Comparison of ENCODE assay signal across 26 mouse cellular contexts in the genomic region with DNA sequence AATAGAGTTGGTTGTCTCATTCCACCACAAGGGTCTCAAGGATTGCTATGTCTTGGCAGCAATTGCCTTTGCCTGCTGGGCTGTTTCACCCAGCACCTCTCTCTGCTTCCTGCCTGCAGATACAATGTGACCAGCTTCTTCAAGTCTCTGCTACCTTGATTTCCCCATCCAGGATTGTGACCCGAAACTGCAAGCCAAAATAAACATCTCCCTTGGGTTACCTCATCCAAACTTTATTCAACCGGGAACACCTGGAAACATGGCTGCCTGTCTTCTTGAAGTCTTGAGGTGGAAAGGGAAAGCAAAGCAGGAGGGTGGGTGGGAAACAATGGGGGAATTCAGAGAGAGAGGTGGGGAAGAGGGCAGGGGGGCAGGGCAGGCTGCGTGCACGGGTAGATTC. TPM values are rescaled to one million over a fixed set of nuclear protein-coding genes. Genes with fewer than 3 reads are reported as not detected.
DNase-seq lines count a peak whose midpoint lies in the region; ATAC-seq and TF ChIP-seq lines count a peak whose summit lies in the region.
"Had no signal": no experiment of that assay in that cellular context is flagged by ENCODE, and none has a peak within 500 bp of the region (broad histone marks: within the 10 kb centered on the region; RNA-seq: fewer than 3 reads in every experiment).

No protein-coding gene starts in this region.

- no peak overlapping the region for H3K27ac ChIP-seq in liver, adult 2 months (replicated peaks; ENCODE audit: insufficient read depth, low read depth, low read length)
- H3K27ac ChIP-seq in liver, embryonic 11.5 days (ENCODE audit: low read depth, low read length), result no peak overlapping the region
- no peak overlapping the region for H3K27ac ChIP-seq in midbrain, embryonic 11.5 days (ENCODE audit: low read depth, low read length)
- H3K27ac ChIP-seq in midbrain, embryonic 15.5 days, result no peak overlapping the region

- no peak for TF ChIP-seq CTCF in liver, adult 2 months (IDR thresholded peaks at IDR 0.05; ENCODE audit: low read depth, low read length)

- ATAC-seq in liver, embryonic 11.5 days (replicated peaks; ENCODE audit: low FRiP score), result no peak
- no peak for ATAC-seq in midbrain, embryonic 11.5 days (ENCODE audit: low FRiP score)
- ATAC-seq in midbrain, embryonic 15.5 days (replicated peaks), result no peak
- ATAC-seq: activated CD4-positive, CD25-positive, alpha-beta regulatory T cell, adult 4 months; CD4-positive, CD25-positive, alpha-beta regulatory T cell, adult 4 months; Patski had no signal

- H3K4me3 ChIP-seq in liver, adult 2 months (ENCODE audit: insufficient read depth, low read depth, low read length), result no peak overlapping the region
- H3K4me3 ChIP-seq in liver, embryonic 11.5 days (ENCODE audit: low read depth, low read length), result no peak overlapping the region
- H3K4me3 ChIP-seq in midbrain, embryonic 11.5 days (ENCODE audit: low read depth, low read length), result no peak overlapping the region
- H3K4me3 ChIP-seq in midbrain, embryonic 15.5 days, result no peak overlapping the region

- H3K36me3 ChIP-seq in liver, adult 2 months (ENCODE audit: control insufficient read depth, insufficient read depth, low read length), result no peaks in the 10 kb centered on the region
- H3K36me3 ChIP-seq in liver, embryonic 11.5 days (ENCODE audit: control insufficient read depth, insufficient read depth, low read length), result peaks cover 20% of the 10 kb centered on the region; the same call in 1 of the 2 replicates
- peaks cover 16% of the 10 kb centered on the region for H3K36me3 ChIP-seq in midbrain, embryonic 11.5 days (ENCODE audit: control insufficient read depth, insufficient read depth, low read length)
- H3K36me3 ChIP-seq in midbrain, embryonic 15.5 days (replicated peaks), result peaks cover 22% of the 10 kb centered on the region; the same call in 1 of the 2 replicates

- H3K4me2 ChIP-seq in liver, embryonic 11.5 days, result no peak overlapping the region
- H3K4me2 ChIP-seq in midbrain, embryonic 11.5 days, result no peak overlapping the region
- no peak overlapping the region for H3K4me2 ChIP-seq in midbrain, embryonic 15.5 days

- WGBS in liver, adult 2 months, result 54% methylated on average over 4 of the region's 4 CpGs
- 90% methylated on average over 4 of the region's 4 CpGs for WGBS in liver, embryonic 11.5 days
- 92% methylated on average over 4 of the region's 4 CpGs for whole genome bisulfite sequencing in midbrain, embryonic 11.5 days
- 83% methylated on average over 4 of the region's 4 CpGs for WGBS in midbrain, embryonic 15.5 days

- DNase-seq in heart, adult 11 months, result peak; percentile 66
- no peak for DNase-seq in heart, adult 18-20 months
- peak; percentile 59 for DNase-seq in liver, adult 2 months (ENCODE audit: extremely low read depth, low read depth, low spot score)
- no peak for DNase-seq in liver, embryonic 11.5 days (ENCODE audit: low spot score)
- peak; percentile 76 for DNase-seq in midbrain, embryonic 11.5 days (ENCODE audit: low spot score, missing footprints)
- DNase-seq: adrenal gland, adult 2 months; adrenal gland, adult 8-10 months; adrenal gland, postnatal 10 days; adrenal gland, postnatal 14 days; adrenal gland, postnatal 25 days; adrenal gland, postnatal 36 days; B cell, adult 2 months; cerebellum, adult 11 months; cerebellum, adult 11-12 months; cerebellum, adult 18-20 months had no signal

- peaks cover 7% of the 10 kb centered on the region for H3K4me1 ChIP-seq in liver, adult 2 months (ENCODE audit: control insufficient read depth, insufficient read depth, low read length)
- peaks cover 22% of the 10 kb centered on the region for H3K4me1 ChIP-seq in liver, embryonic 11.5 days (replicated peaks; ENCODE audit: control insufficient read depth, insufficient read depth, low read length)
- H3K4me1 ChIP-seq in midbrain, embryonic 11.5 days (ENCODE audit: control insufficient read depth, insufficient read depth, low read length), result peaks cover 12% of the 10 kb centered on the region
- H3K4me1 ChIP-seq in midbrain, embryonic 15.5 days, result peaks cover 19% of the 10 kb centered on the region

- TF ChIP-seq POLR2A in liver, adult 2 months (IDR thresholded peaks at IDR 0.05; ENCODE audit: extremely low read depth, insufficient read depth, low read length), result no peak

- no peak overlapping the region for H3K9ac ChIP-seq in liver, adult 2 months (ENCODE audit: low read depth, low read length)
- no peak overlapping the region for H3K9ac ChIP-seq in liver, embryonic 11.5 days (ENCODE audit: low read depth, low read length)
- no peak overlapping the region for H3K9ac ChIP-seq in midbrain, embryonic 11.5 days (ENCODE audit: low read length)
- no peak overlapping the region for H3K9ac ChIP-seq in midbrain, embryonic 15.5 days

- H3K27me3 ChIP-seq in liver, adult 2 months (ENCODE audit: control insufficient read depth, insufficient read depth, low read length), result no peaks in the 10 kb centered on the region
- no peaks in the 10 kb centered on the region for H3K27me3 ChIP-seq in liver, embryonic 11.5 days (replicated peaks; ENCODE audit: control insufficient read depth, insufficient read depth, low read length)
- H3K27me3 ChIP-seq in midbrain, embryonic 11.5 days (ENCODE audit: control insufficient read depth, insufficient read depth, low read length), result no peaks in the 10 kb centered on the region
- no peaks in the 10 kb centered on the region for H3K27me3 ChIP-seq in midbrain, embryonic 15.5 days (replicated peaks)
- H3K27me3 ChIP-seq: CH12.LX, Patski had no signal

- peaks cover 5% of the 10 kb centered on the region; the same call in 1 of the 2 replicates for H3K79me2 ChIP-seq in liver, adult 2 months (ENCODE audit: control insufficient read depth, insufficient read depth, low read length)

- H3K9me3 ChIP-seq in liver, embryonic 11.5 days (ENCODE audit: control insufficient read depth, low read length), result no peaks in the 10 kb centered on the region
- H3K9me3 ChIP-seq in midbrain, embryonic 11.5 days (ENCODE audit: control insufficient read depth, low read length), result no peaks in the 10 kb centered on the region
- H3K9me3 ChIP-seq in midbrain, embryonic 15.5 days, result no peaks in the 10 kb centered on the region
- H3K9me3 ChIP-seq: G1E had no signal

RNA-seq across cellular contexts. Expression of gene Selenow, which starts 5.2 kb away (rescaled TPM):
- total RNA-seq in heart, adult 18-20 months (2021), result 100 to 1,000 TPM; 181 to 202 TPM
- 67.9 and 68.1 TPM in 2 replicates for total RNA-seq in liver, adult 2 months (2014; rRNA removed)
- polyA plus RNA-seq in liver, adult 2 months (2012; rRNA removed), result 250 and 292 TPM in 2 replicates
- 557 and 609 TPM in 2 replicates for polyA plus RNA-seq in liver, embryonic 11.5 days (2014; fragmentation: Nextera tagmentation; extraction: Ambion mirVana)
- polyA plus RNA-seq in midbrain, embryonic 11.5 days (2014; fragmentation: Nextera tagmentation; extraction: Ambion mirVana), result 1,003 and 1,028 TPM in 2 replicates
- polyA plus RNA-seq in midbrain, embryonic 15.5 days (2015; fragmentation: Nextera tagmentation; extraction: Ambion mirVana), result 1,365 and 1,414 TPM in 2 replicates

RNA-seq across cellular contexts. Expression of gene Nop53, which starts 28.9 kb away (rescaled TPM):
- 100 to 1,000 TPM; 134 to 143 TPM for total RNA-seq in heart, adult 18-20 months (2021)
- 57.3 and 59.6 TPM in 2 replicates for total RNA-seq in liver, adult 2 months (2014; rRNA removed)
- 65.2 and 69.5 TPM in 2 replicates for polyA plus RNA-seq in liver, adult 2 months (2012; rRNA removed)
- 217 and 219 TPM in 2 replicates for polyA plus RNA-seq in liver, embryonic 11.5 days (2014; fragmentation: Nextera tagmentation; extraction: Ambion mirVana)
- 186 and 187 TPM in 2 replicates for polyA plus RNA-seq in midbrain, embryonic 11.5 days (2014; fragmentation: Nextera tagmentation; extraction: Ambion mirVana)
- polyA plus RNA-seq in midbrain, embryonic 15.5 days (2015; fragmentation: Nextera tagmentation; extraction: Ambion mirVana), result 114 and 126 TPM in 2 replicates

RNA-seq across cellular contexts. Expression of gene Crxos, which starts 34.6 kb away (rescaled TPM):
- total RNA-seq in heart, adult 18-20 months (2021), result not detected
- not detected in 2 replicates for total RNA-seq in liver, adult 2 months (2014; rRNA removed)
- polyA plus RNA-seq in liver, adult 2 months (2012; rRNA removed), result not detected in 2 replicates
- not detected in 2 replicates for polyA plus RNA-seq in liver, embryonic 11.5 days (2014; fragmentation: Nextera tagmentation; extraction: Ambion mirVana)
- 0.08 and 0.36 TPM in 2 replicates for polyA plus RNA-seq in midbrain, embryonic 11.5 days (2014; fragmentation: Nextera tagmentation; extraction: Ambion mirVana)
- 0.27 TPM in 1 of 2 replicates, not detected in the other for polyA plus RNA-seq in midbrain, embryonic 15.5 days (2015; fragmentation: Nextera tagmentation; extraction: Ambion mirVana)
- total RNA-seq: adrenal gland, adult 2 months; adrenal gland, adult 8-10 months; adrenal gland, postnatal 14 days; adrenal gland, postnatal 25 days; adrenal gland, postnatal 36 days; MEL had no signal
- polyA plus RNA-seq: activated CD4-positive, CD25-positive, alpha-beta regulatory T cell, adult 4 months; C2C12; G1E; Patski had no signal

RNA-seq across cellular contexts. Expression of gene Crx, which starts 37.2 kb away (rescaled TPM):
- not detected for total RNA-seq in heart, adult 18-20 months (2021)
- not detected in 2 replicates for total RNA-seq in liver, adult 2 months (2014; rRNA removed)
- polyA plus RNA-seq in liver, adult 2 months (2012; rRNA removed), result not detected in 2 replicates
- polyA plus RNA-seq in liver, embryonic 11.5 days (2014; fragmentation: Nextera tagmentation; extraction: Ambion mirVana), result not detected in 2 replicates
- 0.20 and 0.51 TPM in 2 replicates for polyA plus RNA-seq in midbrain, embryonic 11.5 days (2014; fragmentation: Nextera tagmentation; extraction: Ambion mirVana)
- 0.15 and 0.28 TPM in 2 replicates for polyA plus RNA-seq in midbrain, embryonic 15.5 days (2015; fragmentation: Nextera tagmentation; extraction: Ambion mirVana)
- total RNA-seq: adrenal gland, adult 18-20 months; adrenal gland, adult 2 months; adrenal gland, adult 8-10 months; adrenal gland, postnatal 10 days; adrenal gland, postnatal 14 days; adrenal gland, postnatal 25 days; adrenal gland, postnatal 36 days; adrenal gland, postnatal 4 days; CH12.LX; ES-E14; MEL had no signal
- polyA plus RNA-seq: activated CD4-positive, CD25-positive, alpha-beta regulatory T cell, adult 4 months; adrenal gland, adult 2 months; C2C12; CD4-positive, CD25-positive, alpha-beta regulatory T cell, adult 4 months; G1E; Patski had no signal

RNA-seq across cellular contexts. Expression of gene Ehd2, which starts 50.4 kb away (rescaled TPM):
- total RNA-seq in heart, adult 18-20 months (2021), result 10 to 100 TPM; 65.8 to 77.3 TPM
- 1.0 and 1.4 TPM in 2 replicates for total RNA-seq in liver, adult 2 months (2014; rRNA removed)
- polyA plus RNA-seq in liver, adult 2 months (2012; rRNA removed), result 1.6 and 1.7 TPM in 2 replicates
- polyA plus RNA-seq in liver, embryonic 11.5 days (2014; fragmentation: Nextera tagmentation; extraction: Ambion mirVana), result 7.5 and 10.8 TPM in 2 replicates
- polyA plus RNA-seq in midbrain, embryonic 11.5 days (2014; fragmentation: Nextera tagmentation; extraction: Ambion mirVana), result 8.9 and 10.9 TPM in 2 replicates
- 4.6 and 5.8 TPM in 2 replicates for polyA plus RNA-seq in midbrain, embryonic 15.5 days (2015; fragmentation: Nextera tagmentation; extraction: Ambion mirVana)

Comparison
In these comparisons a context has a peak if more than half of its experiments do, and no peak if none do; other contexts are left out.
1. DNase-seq: peak in heart, adult 11 months (single experiment), liver, adult 2 months (single experiment) and midbrain, embryonic 11.5 days (single experiment); none in heart, adult 18-20 months (0 of 2) and liver, embryonic 11.5 days (single experiment).